Mouse (Mus musculus) megakaryocyte-erythroid progenitor cell, adult 5-6 weeks (primary cell): ENCODE data around the gene Neurl2. TPM values are rescaled to one million over a fixed set of nuclear protein-coding genes. Genes with fewer than 3 reads are reported as not detected.
"Not testable (repeated sequence)": the region's sequence is repeated elsewhere in the genome, so short reads cannot be mapped to it uniquely, and the experiment has no call there.

ENCODE experiments used
- ATAC-seq: replicated peaks from 2 replicates; pipeline ENCODE4 v1.8.0; 2016; ENCODE audit warnings: mild to moderate bottlenecking, inconsistent platforms; ENCODE audit not compliant: severe bottlenecking, poor library complexity, low FRiP score, low TSS enrichment
- total RNA-seq, 2 experiments: library from RNA; stranded (forward) in 1 of 2; stranded (reverse) in 1 of 2; fragments of 200-1000, 215-1000 nt in 1 of 2; fragments of >200 nt in 1 of 2; fragmentation: Nextera tagmentation in 1 of 2; gene quantifications; 2 replicates each; pipeline ENCODE4 v1.2.3; 2014 to 2017

The Neurl2 gene
- total RNA-seq, 2 experiments from 2014 or later = 0.26 TPM; not detected in 1

DNA sequence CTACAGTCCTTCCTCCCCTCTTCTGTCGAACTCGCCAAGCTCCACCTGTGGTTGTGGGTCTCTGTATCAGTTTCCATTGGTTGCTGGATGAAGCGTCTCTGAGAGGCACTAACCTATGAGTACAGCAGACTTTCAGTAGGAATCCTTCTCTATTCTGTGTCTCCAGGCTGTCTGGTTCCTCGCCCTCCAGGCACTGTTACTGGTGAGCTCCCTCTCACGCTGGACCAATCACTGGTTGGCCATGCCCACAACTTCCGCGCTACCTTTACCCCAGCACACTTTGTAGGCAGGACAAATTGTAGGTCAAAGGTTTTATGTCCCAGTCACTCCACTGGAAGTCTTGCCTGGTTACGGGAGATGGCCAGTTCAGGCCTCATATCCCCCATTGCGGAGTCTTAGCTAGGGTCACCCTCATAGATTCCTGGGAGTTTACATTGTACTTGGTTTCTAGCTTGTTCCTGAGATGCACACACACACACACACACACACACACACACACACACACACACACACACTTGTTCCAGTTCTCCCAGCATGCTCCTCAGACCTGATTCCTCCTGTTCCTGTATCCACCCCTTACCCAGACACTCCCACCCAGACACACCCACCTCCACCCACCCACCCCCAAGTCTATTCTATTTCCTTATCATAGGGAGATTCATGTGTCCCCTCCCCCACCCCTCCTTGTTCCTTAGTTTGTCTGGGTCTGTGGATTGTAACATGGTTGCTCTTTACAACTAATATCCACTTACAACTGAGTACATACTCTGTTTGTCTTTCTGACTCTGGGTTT lies 26.6 kb upstream of the Neurl2 start:
- no peak for ATAC-seq

DNA sequence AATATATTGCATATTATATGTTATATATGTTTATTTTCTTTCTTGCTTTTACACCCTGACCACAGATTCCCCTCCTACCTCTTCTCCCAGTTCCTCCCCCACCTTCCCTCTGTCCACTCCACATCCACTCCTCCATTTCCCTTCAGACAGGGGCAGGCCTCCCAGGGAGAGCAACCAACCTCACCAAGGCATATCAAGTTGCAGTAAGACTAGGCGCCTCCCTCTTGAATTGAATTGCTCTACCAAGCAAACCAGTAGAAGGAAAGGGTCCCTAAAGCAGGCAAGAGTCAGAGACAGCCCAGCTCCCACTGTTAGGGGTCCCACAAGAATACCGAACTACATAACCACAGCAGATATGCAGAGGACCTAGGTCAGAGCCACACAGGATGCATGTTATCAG lies 25.9 kb upstream of the Neurl2 start:
- ATAC-seq = no peak

DNA sequence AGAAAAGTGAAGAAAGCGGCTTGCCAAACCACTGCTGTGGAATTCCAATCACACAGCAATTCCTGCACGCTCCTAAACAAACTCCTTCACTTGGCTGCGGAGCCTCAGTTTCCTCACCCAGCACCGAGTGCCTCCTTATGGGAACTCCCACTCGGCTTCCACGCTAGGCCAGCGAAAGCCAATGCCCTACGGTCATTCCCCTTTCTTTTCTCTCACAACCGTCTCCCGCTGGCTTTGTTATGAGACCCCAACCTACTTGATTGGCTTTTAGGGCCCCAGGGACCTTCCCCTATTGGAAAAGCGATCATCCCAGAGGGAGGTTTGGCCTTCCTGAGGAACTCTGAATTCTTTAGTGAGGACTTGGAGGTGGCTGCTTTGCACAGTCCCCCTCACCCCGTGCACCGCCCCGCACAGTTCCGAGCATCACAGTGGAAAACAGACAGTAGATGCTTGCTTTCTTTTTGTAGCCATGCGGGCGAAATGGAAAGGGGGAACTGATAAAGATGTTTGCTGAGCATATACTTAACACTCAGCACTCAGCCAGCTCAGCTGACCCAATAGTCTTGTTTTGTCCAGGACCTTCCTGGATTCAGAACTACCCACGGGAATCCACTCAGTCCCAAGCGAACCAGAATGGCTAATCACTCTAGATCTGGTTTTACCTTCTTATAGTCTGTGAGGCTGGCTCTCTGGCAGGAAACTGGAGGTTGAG lies 24.7 kb upstream of the Neurl2 start:
- no peak for ATAC-seq

DNA sequence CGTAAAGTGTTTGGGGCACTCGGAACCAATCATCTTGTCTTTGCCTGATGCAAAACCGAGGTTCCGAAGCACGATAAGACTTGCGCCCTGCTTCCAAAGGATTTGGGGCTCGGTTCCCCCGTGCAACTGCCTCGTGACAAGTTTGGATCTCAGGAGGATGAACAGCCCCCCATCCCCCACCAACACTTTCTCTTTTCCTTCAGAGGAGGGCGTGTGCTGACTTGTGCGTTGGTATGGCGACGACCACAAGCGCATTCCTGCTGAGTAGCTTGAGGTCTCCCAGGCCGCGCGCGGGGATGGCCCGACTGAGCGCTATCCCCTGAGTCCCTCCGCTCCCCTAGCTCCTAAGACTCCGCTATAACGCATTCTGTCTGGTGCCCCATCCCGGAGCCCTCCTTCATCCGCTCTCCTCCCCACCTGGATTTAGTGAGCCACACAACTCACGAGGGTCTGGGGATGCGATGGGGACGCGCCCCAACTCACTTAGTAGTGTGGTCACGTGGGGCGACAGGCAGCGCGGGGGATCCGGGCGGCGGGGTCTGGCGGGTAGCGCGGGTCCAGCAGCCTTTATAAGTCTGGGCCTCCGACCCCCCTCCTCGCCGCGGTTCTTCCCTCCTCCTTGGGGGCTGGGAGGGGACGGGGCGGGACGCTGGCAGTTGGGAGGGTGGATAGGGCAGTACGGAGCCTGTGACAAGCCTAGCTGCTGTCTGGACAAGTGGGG lies 24.0 kb upstream of the Neurl2 start, which contains the start of gene Pltp:
Pltp (minus strand) TSS at position 611 of the 721 bp plus-strand sequence.
- peak; percentile 43; the same call in 1 of the 2 replicates for ATAC-seq

DNA sequence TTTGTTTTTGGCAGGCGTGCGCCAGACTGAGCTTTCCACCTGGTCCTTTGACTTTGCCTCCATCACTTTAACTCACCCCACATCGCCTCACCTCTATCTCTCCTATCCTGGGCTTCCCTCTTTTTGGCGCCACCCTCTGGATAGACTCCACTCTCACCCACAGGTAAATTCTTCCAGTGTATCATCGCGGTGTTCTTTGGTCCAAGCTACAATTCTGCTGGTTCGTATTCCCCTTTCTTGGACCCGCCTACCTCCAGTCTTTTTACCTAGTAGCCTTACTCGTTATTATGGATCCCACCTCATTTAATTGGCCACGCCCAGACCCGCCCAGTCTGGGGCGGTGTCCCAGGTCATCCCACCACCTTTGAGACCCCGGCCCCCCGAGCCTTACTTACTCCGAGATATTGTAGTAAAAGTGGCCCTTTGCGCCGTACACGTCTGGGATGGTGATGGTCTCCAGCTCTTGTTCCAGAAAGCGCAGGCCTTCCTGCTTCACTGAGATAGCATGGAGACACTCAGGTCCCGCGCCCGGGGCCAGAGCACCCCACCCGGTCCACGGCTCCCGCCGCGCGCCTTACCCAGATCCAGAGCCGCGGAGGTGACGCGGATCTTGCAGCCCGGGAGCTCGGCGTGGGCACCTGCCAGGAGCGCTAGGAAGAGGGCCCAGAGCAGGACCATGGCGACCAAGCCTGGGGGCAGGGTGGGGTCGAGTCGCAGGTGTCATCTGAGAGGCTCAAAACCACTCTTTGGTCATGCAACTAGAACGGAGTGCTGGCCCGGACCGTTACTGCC lies 23.2 kb upstream of the Neurl2 start:
- ATAC-seq = 0 out of 2 replicates have a peak, but pooled peaks have one; percentile 9

DNA sequence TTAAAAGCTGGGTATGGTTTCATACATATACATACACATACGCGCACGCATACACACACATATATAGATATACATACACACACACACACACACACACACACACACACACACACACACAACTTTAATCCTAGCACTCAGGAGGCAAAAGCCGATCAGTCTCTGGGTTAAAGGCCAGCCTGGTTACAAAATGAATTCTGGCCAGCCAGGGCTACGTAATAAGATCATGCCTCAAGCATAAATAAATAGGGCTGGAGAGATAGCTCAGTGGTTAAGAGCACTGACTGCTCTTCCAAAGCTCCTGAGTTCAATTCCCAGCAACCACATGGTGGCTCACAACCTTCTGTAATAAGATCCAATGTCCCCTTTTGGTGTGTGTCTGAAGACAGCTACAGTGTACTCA lies 22.3 kb upstream of the Neurl2 start:
- not testable (repeated sequence) for ATAC-seq

DNA sequence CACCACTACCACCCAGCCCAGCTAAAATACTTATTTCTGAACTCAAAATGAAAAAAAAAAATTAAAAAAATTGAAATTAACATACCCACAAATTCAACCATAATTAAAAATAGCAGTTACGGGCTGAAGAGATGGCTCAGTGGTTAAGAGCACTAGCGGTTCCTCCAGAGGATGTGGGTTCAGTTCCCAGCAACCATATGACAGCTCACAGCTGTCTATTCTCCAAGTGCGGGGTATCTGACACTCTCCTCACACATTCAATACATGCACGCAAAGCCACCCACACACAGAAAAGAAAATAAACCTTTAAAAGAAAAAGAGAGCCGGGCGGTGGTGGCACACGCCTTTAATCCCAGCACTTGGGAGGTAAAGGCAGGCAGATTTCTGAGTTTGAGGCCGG lies 16.8 kb upstream of the Neurl2 start:
- ATAC-seq = no peak

DNA sequence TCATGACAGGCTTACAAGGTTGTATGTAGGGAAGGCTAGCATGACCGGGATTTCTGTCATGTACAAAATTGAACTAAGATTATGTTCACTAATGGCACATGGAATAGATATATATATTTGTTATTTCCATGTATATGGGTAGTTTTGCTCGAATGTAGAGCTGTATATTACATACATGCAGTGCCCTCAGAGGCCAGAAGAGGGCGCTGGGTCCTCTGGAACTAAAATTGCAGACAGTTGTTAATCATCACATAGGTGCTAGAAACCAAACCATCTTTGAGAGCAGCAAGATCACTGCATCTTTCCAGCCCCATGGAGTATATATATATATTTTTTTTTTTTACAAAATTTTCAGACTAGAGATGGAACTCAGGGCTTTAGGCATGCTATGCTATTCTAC lies 12.5 kb upstream of the Neurl2 start:
- no peak for ATAC-seq

DNA sequence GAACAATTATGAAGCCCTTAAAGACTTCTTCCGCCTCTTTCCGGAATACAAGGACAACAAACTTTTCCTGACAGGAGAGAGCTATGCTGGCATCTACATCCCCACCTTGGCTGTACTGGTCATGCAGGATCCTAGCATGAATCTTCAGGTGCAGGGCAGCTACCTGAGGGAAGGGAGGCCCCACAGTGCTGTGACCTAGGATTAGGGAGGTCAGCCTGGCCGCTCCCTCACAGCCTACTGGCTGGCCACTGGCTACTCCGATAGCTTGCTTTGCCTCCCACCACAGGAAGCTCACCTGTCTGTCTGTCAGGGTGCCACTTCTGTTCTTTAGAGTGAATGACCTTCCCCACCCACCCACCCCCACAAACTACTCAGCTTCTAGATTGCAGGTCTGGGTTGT lies 1.9 kb upstream of the Neurl2 start:
- no peak for ATAC-seq

DNA sequence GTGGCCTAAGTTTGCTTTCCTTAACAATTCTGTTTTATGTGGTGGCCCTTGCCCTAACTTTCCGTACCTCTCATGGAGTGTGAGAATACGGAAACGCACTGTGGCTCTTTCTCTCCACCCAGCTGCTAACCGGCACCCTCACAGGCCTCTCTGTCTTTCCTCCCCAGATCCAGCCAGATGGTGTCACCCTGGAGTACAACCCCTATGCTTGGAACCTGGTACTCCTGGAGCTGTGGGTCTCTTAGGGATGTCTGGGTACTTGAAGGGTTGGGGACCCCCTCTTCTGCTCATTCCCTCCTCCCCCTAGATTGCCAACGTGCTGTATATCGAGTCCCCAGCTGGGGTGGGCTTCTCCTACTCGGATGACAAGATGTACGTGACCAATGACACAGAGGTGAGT lies 1.3 kb upstream of the Neurl2 start:
- ATAC-seq = no peak

DNA sequence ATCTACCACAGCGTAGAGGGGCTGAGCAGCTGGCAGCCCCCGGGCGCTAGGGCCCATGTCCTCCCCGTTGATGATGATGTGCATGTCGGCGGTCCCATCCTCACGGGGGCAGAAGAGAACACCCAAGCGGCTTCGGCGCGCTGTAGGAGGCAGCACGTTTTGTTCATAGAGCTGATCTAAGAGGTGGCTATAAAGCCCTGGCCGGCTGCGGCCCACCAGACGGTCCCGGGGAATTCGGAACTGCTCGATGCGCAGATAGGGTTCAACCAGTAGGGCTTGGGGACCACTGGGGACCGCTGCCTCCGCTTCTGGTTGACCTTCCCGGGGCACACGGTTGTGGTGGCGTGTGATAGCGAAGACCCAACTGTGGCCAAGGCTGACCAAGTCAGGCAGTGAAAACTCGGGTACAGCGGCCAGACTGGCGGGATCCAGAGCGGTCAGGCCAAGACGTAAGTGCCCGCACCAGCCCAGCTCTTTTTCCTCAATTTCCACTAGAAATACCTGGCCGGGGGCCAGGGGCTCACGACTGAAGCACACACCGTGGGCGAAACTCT lies 431 bp downstream of the Neurl2 start, which contains the start of gene Ctsa:
Ctsa (plus strand) TSS at position 126 of the 554 bp plus-strand sequence.
- ATAC-seq = peak; percentile 83

DNA sequence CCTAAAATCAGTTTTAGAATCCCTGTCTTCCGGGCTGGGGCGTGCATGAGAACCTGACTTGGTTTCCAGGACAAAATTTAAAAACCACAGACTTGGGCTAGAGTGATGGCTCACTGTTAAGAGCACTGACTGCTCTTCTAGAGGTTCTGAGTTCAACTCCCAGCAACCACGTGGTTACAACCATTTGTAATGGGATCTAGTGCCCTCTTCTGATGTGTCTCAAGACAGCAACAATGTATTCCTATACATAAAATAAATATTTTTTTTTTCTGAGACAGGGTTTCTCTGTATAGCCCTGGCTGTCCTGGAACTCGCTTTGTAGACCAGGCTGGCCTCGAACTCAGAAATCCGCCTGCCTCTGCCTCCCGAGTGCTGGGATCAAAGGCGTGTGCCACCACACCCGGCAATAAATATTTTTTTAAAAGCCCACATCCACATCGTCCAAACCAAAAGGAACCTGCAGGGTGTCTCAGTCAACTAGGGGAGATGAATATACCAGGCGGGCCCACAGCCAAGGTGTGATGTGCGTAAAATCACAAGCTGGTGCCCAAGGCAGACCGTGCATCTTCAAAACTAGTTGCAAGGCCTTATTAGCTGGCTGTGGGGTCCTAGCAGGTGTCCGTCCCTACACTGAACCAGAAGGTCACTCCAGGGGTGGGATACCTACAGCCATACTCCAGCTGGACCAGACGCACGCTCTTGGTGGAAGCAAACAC lies 1.1 kb downstream of the Neurl2 start:
- ATAC-seq = no peak

DNA sequence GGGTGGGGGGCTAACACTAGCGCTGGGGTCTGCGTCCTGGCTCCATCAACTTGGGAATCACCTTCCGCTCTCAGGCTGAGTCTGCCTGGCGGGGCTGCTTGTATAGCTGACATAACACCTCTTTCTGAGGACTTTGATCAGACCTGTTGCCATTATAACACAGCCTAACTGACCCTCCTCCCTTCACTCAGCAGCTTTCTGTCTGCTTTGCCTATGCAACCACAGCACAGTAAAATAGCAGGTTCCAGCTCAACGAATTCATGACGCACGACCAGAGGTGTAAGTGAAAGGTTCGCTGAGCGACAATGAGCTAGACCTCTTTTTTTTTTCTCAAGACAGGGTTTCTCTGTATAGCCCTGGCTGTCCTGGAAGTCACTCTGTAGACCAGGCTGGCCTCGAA lies 2.2 kb downstream of the Neurl2 start:
- ATAC-seq = no peak

DNA sequence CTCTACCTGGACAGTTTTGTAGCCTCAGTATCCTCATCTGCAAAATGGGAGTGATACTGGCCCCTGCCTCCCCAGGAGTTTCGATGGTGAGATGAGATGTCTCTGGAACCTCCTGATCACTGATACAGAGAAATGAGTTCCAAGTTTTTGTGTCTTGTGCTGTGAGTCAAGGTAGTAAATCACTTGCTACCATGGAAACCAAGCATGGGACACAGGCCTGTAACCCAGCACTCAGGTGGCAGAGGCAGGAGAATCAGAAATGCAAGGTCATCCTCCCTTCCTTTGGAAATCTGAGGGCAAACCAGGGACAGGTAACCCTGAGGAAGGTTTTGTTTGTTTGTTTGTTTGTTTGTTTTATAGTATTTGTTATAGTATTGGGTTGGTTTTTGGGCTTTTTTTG lies 4.2 kb downstream of the Neurl2 start:
- ATAC-seq = no peak

DNA sequence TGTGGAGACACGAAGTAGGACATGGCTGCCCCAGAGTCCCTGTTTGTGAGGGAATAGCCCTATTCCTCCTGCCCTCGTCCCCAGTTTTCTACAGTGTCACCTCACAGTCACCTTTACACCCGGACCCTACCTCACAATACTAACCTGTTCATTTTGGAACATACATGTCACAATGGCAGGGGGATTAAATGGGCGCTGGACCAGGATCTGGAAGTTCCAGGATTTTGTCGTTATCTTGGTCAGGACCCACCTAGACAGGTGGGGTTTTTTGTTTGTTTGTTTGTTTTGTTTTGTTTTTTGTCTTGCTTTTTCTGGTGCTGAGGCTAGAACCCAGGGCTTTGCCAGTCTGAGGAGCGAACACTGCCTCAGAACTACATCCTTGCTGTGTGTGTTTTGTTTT lies 4.8 kb downstream of the Neurl2 start, which contains the start of gene Spata25:
Spata25 (minus strand) TSS at position 101 of the 400 bp plus-strand sequence.
- ATAC-seq = no peak

DNA sequence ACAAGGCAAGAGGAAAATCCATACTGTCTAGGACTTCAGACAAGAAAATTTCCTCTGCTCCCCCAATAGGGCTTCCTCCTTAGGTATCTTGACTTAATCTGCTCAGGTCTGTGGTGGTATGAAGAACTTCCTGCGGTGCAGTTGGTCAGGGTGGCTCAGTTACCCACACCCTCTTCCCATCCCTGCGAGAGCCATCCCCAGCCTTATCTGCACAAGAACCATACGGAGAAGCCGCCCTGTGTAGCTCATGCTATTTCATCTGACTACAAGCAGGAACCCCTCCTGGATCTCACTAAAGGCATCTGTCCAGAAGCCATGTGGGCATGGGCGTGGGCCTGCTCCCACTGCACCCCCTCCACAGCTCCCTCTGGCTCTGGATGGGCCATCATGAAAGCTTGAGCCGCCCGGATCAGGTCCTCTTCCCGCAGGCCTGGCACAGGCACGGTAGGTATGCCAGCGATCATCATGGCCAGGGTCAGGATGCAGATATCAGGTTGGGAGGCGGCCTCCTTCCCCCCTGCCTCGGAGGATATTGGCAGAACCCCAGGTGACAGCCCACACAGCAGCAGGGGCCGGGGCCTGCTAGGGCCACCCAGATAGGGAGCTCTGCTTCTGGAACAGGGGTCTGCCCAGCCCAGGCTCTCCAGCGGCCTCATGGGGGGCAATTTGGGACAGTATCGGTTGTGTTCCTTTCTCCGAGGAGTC lies 6.0 kb downstream of the Neurl2 start:
- ATAC-seq = 0 out of 2 replicates have a peak, but pooled peaks have one; percentile 11

DNA sequence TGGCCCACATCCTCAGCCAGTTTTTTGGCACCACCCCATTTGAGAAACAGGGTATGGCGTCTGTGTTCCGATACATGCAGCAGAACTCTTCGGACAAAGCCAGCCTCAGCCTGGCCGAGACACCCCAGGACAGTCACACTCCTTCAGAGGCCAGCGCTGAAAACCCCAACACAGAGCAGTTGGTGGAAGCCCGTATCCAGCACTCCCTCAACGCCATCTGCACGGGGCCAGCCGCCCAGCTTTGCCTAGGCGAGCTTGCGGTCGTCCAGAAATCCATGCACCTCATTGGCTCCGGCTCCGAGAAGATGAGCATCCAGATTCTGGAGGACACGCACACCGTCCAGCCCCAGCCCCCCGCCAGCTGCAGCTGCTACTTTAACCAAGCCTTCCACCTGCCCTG lies 7.7 kb downstream of the Neurl2 start:
- no peak for ATAC-seq

DNA sequence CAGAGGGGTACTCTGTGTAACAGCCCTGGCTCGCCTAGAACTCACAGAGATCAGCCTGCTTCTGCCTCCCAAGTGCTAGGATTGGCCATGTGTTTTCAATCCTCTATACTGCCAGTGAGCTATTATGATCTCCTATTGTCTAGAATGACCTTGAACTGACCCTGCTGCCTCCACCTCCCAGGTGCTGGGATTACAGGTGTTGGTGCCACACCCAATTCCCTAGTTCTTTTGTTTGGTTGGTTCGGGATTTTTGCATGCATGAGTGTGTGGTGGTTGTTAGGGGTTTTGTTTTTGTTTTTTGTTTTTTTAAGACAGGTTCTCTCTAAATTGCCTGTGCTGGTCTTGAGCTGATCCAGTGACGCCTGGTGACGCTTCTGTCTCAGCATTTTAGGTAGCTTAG lies 9.3 kb downstream of the Neurl2 start:
- no peak for ATAC-seq
